Mouse (Mus musculus): ENCODE results near the gene Olfr461. TPM values are rescaled to one million over a fixed set of nuclear protein-coding genes. Genes with fewer than 3 reads are reported as not detected.
"Not testable (repeated sequence)": the region's sequence is repeated elsewhere in the genome, so short reads cannot be mapped to it uniquely, and the experiment has no call there.

The Olfr461 gene
- polyA plus RNA-seq (2012; rRNA removed): not detected in 2 replicates

GRCm38 (mm10) chr6:40554950-40555349 lies at the start of gene Olfr461:
Olfr461 (minus strand) TSS chr6:40555050.
- no peak for DNase-seq (ENCODE audit: extremely low spot score in 1 of 2, low spot score in 1 of 2)

- DNase-seq (ENCODE audit: extremely low spot score in 1 of 2, low spot score in 1 of 2): not testable (repeated sequence)
Measured at GRCm38 (mm10) chr6:40598546-40598945, 43.7 kb upstream of the Olfr461 start.

- DNase-seq (ENCODE audit: extremely low spot score in 1 of 2, low spot score in 1 of 2): no peak
Measured at GRCm38 (mm10) chr6:40594804-40595550, 40.1 kb upstream of the Olfr461 start.

GRCm38 (mm10) chr6:40588346-40588745 lies 33.5 kb upstream of the Olfr461 start:
- DNase-seq (ENCODE audit: extremely low spot score in 1 of 2, low spot score in 1 of 2): no peak

DNA sequence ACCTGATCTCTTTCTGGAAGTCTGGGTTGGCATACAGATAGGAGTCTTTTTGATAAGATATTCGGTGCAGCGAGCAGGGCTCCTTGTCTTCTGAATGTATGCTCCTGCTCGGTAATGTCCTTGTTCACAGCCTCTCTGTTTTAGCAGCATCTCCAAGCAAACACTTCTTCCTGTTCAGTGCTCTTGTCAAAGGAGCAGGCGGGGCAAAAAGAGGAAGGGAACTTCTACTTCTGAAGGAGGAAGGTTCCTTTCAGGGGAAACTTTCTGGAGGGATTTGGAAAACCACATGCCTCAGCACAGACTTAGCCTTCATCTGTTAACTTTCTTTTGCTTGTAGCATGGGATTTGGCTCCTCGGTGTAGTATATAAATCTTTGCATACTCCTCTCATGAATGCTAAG lies 30.8 kb upstream of the Olfr461 start, which contains the start of gene Clec5a:
Gene Clec5a, minus strand, starts transcription at position 177 of the 400 bp plus-strand sequence.
- no peak for DNase-seq (ENCODE audit: extremely low spot score in 1 of 2, low spot score in 1 of 2)

- no peak for DNase-seq (ENCODE audit: extremely low spot score in 1 of 2, low spot score in 1 of 2)
Measured at GRCm38 (mm10) chr6:40584336-40584735, 29.5 kb upstream of the Olfr461 start.

DNA sequence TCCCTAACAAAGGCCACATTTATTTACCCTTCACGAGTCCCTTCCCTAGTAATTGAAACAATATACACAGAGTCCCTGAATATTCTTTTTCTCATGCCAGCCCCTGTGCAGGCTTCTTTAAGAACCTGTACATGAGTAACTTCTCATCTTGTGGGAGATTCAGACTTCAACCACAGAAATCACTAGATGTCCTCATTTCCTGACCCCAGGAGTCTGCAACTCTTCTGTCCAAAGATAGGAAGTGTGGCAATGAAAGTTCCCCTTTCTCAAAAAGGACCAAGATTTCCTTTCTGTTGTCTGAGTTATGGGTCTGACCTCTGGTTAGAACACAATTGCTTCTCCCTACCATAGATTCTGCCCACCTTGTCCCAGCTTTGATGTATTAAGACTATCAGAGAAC lies 21.5 kb upstream of the Olfr461 start:
- no peak for DNase-seq (ENCODE audit: extremely low spot score in 1 of 2, low spot score in 1 of 2)

DNA sequence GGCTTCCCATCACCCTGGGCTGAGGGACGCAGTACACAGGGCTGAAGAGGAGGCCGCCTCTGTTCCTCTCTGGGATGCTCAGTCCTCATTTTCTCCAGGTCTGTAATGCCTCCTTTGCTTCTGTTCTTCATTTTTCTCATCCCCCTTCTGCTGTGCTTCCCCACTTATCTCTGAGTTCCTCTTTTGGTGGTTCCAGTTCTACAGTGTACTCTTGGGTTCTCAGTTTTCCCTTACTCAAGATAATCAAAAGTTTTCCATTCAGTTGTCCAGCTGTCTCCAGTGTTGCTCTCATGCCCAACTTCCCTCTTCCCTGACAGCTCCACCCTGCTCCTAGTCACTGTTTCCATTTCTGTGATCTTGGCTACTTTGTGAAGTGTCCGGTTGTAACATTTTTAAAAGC lies 18.8 kb upstream of the Olfr461 start:
- no peak for DNase-seq (ENCODE audit: extremely low spot score in 1 of 2, low spot score in 1 of 2)

GRCm38 (mm10) chr6:40569187-40569586 lies 14.3 kb upstream of the Olfr461 start, which contains the start of gene Olfr460:
Olfr460 (plus strand) TSS chr6:40569487.
- no peak for DNase-seq (ENCODE audit: extremely low spot score in 1 of 2, low spot score in 1 of 2)

DNA sequence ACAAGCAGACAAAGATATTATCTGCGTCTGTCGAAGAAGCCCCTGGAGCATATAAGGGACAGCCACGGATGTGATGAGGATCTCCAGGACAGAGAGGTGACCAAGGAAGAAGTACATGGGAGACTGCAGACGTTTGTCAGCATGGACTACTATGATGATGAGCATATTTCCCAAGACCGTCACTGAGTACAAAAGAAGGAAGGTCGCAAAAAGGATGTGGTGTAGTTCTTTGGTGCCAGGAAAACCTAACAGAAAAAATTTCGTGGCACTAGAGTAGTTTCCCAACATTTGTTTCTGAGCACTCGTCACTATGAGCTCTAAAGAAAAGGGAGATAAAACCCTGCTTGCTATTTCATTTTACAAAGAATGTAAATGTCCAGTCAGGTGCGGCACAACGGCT lies 10.2 kb downstream of the Olfr461 start:
- DNase-seq (ENCODE audit: extremely low spot score in 1 of 2, low spot score in 1 of 2): no peak

DNA sequence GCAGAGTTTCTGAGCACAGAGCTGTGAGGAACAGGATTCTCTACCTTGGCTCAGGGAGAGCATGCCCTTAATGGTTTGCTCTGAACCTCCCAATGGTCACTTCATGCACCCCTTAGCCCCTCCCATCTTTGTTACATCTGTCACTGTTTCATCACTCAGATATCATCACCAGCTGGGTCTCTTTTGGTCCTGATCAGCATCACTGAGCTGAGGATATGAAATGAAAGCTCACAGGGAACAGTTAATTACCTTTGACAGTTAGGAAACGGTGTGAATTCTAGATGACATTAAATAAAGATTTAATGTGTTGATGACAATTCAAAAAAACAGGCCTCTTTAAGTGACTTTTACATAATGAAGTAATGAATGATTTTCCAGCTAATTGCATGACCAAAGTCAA lies 35.4 kb downstream of the Olfr461 start, which contains the start of gene Prss37:
Gene Prss37, minus strand, starts transcription at position 101 of the 400 bp plus-strand sequence.
- DNase-seq (ENCODE audit: extremely low spot score in 1 of 2, low spot score in 1 of 2): no peak

GRCm38 (mm10) chr6:40493229-40493628 lies 61.6 kb downstream of the Olfr461 start, which contains the start of gene Tas2r108:
Tas2r108 (plus strand) TSS chr6:40493529.
- no peak for DNase-seq (ENCODE audit: extremely low spot score in 1 of 2, low spot score in 1 of 2)

Other genes starting within 250 kb of the Olfr461 start
- gene Agk, start 229.9 kb downstream of the Olfr461 start, polyA plus RNA-seq (2012; rRNA removed): 29.9 and 33.9 TPM in 2 replicates
- gene E330009J07Rik, start 118.9 kb downstream of the Olfr461 start, polyA plus RNA-seq (2012; rRNA removed): 24.1 and 24.5 TPM in 2 replicates
- gene Wee2, start 116.0 kb downstream of the Olfr461 start, polyA plus RNA-seq (2012; rRNA removed): 0.06 and 0.11 TPM in 2 replicates
- 55.2 and 61.3 TPM in 2 replicates for gene Ssbp1, start 83.7 kb downstream of the Olfr461 start, polyA plus RNA-seq (2012; rRNA removed)
- 0.10 and 0.23 TPM in 2 replicates for gene Tas2r137, start 63.8 kb downstream of the Olfr461 start, polyA plus RNA-seq (2012; rRNA removed)
- 0.11 and 0.20 TPM in 2 replicates for gene Tas2r108, start 61.5 kb downstream of the Olfr461 start, polyA plus RNA-seq (2012; rRNA removed)
- gene Prss37, start 35.5 kb downstream of the Olfr461 start, polyA plus RNA-seq (2012; rRNA removed): not detected in 2 replicates
- gene Olfr460, start 14.4 kb upstream of the Olfr461 start, polyA plus RNA-seq (2012; rRNA removed): 0.16 and 0.23 TPM in 2 replicates
- gene Clec5a, start 30.8 kb upstream of the Olfr461 start, polyA plus RNA-seq (2012; rRNA removed): 2.0 and 4.0 TPM in 2 replicates
- gene Tas2r138, start 58.3 kb upstream of the Olfr461 start, polyA plus RNA-seq (2012; rRNA removed): not detected in 2 replicates
- gene Mgam, start 73.8 kb upstream of the Olfr461 start, polyA plus RNA-seq (2012; rRNA removed): 0.50 and 0.78 TPM in 2 replicates

All from frontal cortex, adult 2 months (tissue).